Mouse (Mus musculus): ENCODE results near the gene Pcyt2. TPM values are rescaled to one million over a fixed set of nuclear protein-coding genes. Genes with fewer than 3 reads are reported as not detected.
A peak's percentile ranks its signal among the peaks of the same experiment; 100 is the strongest.

Gene Pcyt2
- total and polyA plus RNA-seq, 3 experiments = 51.8 to 111 (median 55.6) TPM

- intact Hi-C loops (cut with DNase I) = loop anchor here (2.0 kb wide), 1 partner anchor 89 kb away; the partner anchor contains the start of genes Cenpx and Lrrc45
- peak; percentile 75 for DNase-seq
- H3K9ac ChIP-seq (ENCODE audit: low read depth, low read length) = peak overlapping the region; percentile 74
- peaks cover 5% of the 10 kb centered on the region; the same call in 1 of the 2 replicates for H3K79me2 ChIP-seq (replicated peaks; ENCODE audit: control insufficient read depth, insufficient read depth, low read length)
- H3K4me1 ChIP-seq (ENCODE audit: control insufficient read depth, insufficient read depth, low read length) = peaks cover 5% of the 10 kb centered on the region
- H3K4me3 ChIP-seq = peak overlapping the region; percentile 70
- 12% methylated on average over 30 of the region's 30 CpGs for WGBS
- TF ChIP-seq CTCF (IDR thresholded peaks at IDR 0.05) = peak; percentile 76
- TF ChIP-seq EP300 (IDR thresholded peaks at IDR 0.05; ENCODE audit: insufficient read depth, low read depth, low read length) = no peak
- no peak for TF ChIP-seq POLR2A (IDR thresholded peaks at IDR 0.05; ENCODE audit: insufficient read depth, low read depth, low read length)
- peak overlapping the region; percentile 78 for H3K27ac ChIP-seq
- no peaks in the 10 kb centered on the region for H3K27me3 ChIP-seq (ENCODE audit: control insufficient read depth, insufficient read depth, low read length)
- no peaks in the 10 kb centered on the region for H3K36me3 ChIP-seq (ENCODE audit: control insufficient read depth, insufficient read depth, low read length)
Observed at GRCm38 (mm10) chr11:120623961-120624679, 6.4 kb upstream of the Pcyt2 start.

GRCm38 (mm10) chr11:120622805-120623204 lies 5.1 kb upstream of the Pcyt2 start:
- intact Hi-C loops (cut with DNase I) = no loop called here
- Histone ChIP-seq H3K27me3 (ENCODE audit: control insufficient read depth, insufficient read depth, low read length) (no peaks in the 10 kb centered on the region), H3K27ac (no peak overlapping the region), H3K9ac (ENCODE audit: low read depth, low read length) (no peak overlapping the region), H3K36me3 (ENCODE audit: control insufficient read depth, insufficient read depth, low read length) (no peaks in the 10 kb centered on the region), H3K4me1 (ENCODE audit: control insufficient read depth, insufficient read depth, low read length) (peaks cover 5% of the 10 kb centered on the region), H3K79me2 (replicated peaks; ENCODE audit: control insufficient read depth, insufficient read depth, low read length) (peaks cover 3% of the 10 kb centered on the region; the same call in 1 of the 2 replicates), H3K4me3 (no peak overlapping the region)
- WGBS = 88% methylated on average over 6 of the region's 6 CpGs
- no peak for TF ChIP-seq EP300 (IDR thresholded peaks at IDR 0.05; ENCODE audit: insufficient read depth, low read depth, low read length)
- TF ChIP-seq POLR2A (IDR thresholded peaks at IDR 0.05; ENCODE audit: insufficient read depth, low read depth, low read length) = no peak
- no peak for TF ChIP-seq CTCF (IDR thresholded peaks at IDR 0.05)
- no peak for DNase-seq

- no peaks in the 10 kb centered on the region for H3K36me3 ChIP-seq (ENCODE audit: control insufficient read depth, insufficient read depth, low read length)
- intact Hi-C loops (cut with DNase I) = no loop called here
- H3K27ac ChIP-seq = no peak overlapping the region
- TF ChIP-seq EP300 (IDR thresholded peaks at IDR 0.05; ENCODE audit: insufficient read depth, low read depth, low read length) (no peak), POLR2A (IDR thresholded peaks at IDR 0.05; ENCODE audit: insufficient read depth, low read depth, low read length) (no peak), CTCF (IDR thresholded peaks at IDR 0.05) (no peak)
- H3K4me3 ChIP-seq = no peak overlapping the region
- no peak overlapping the region for H3K9ac ChIP-seq (ENCODE audit: low read depth, low read length)
- WGBS = 85% methylated on average over 14 of the region's 14 CpGs
- no peak for DNase-seq
- H3K4me1 ChIP-seq (ENCODE audit: control insufficient read depth, insufficient read depth, low read length) = peaks cover 5% of the 10 kb centered on the region
- H3K27me3 ChIP-seq (ENCODE audit: control insufficient read depth, insufficient read depth, low read length) = no peaks in the 10 kb centered on the region
- H3K79me2 ChIP-seq (replicated peaks; ENCODE audit: control insufficient read depth, insufficient read depth, low read length) = no peaks in the 10 kb centered on the region
Observed at GRCm38 (mm10) chr11:120620195-120620594, 2.5 kb upstream of the Pcyt2 start.

GRCm38 (mm10) chr11:120618619-120619535 lies 1.1 kb upstream of the Pcyt2 start:
- Histone ChIP-seq H3K79me2 (replicated peaks; ENCODE audit: control insufficient read depth, insufficient read depth, low read length) (no peaks in the 10 kb centered on the region), H3K27me3 (ENCODE audit: control insufficient read depth, insufficient read depth, low read length) (no peaks in the 10 kb centered on the region), H3K27ac (no peak overlapping the region), H3K4me1 (ENCODE audit: control insufficient read depth, insufficient read depth, low read length) (peaks cover 3% of the 10 kb centered on the region), H3K36me3 (ENCODE audit: control insufficient read depth, insufficient read depth, low read length) (no peaks in the 10 kb centered on the region), H3K4me3 (no peak overlapping the region), H3K9ac (ENCODE audit: low read depth, low read length) (no peak overlapping the region)
- no peak for TF ChIP-seq EP300 (IDR thresholded peaks at IDR 0.05; ENCODE audit: insufficient read depth, low read depth, low read length)
- no peak for TF ChIP-seq POLR2A (IDR thresholded peaks at IDR 0.05; ENCODE audit: insufficient read depth, low read depth, low read length)
- TF ChIP-seq CTCF (IDR thresholded peaks at IDR 0.05) = no peak
- intact Hi-C loops (cut with DNase I) = no loop called here
- WGBS = 94% methylated on average over 25 of the region's 25 CpGs
- DNase-seq = no peak

GRCm38 (mm10) chr11:120616617-120617294 lies 980 bp downstream of the Pcyt2 start:
- TF ChIP-seq CTCF (IDR thresholded peaks at IDR 0.05) (no peak), EP300 (IDR thresholded peaks at IDR 0.05; ENCODE audit: insufficient read depth, low read depth, low read length) (no peak), POLR2A (IDR thresholded peaks at IDR 0.05; ENCODE audit: insufficient read depth, low read depth, low read length) (no peak)
- H3K79me2 ChIP-seq (replicated peaks; ENCODE audit: control insufficient read depth, insufficient read depth, low read length) = no peaks in the 10 kb centered on the region
- intact Hi-C loops (cut with DNase I) = no loop called here
- H3K9ac ChIP-seq (ENCODE audit: low read depth, low read length) = no peak overlapping the region; the same call in 1 of the 2 replicates
- no peak for DNase-seq
- no peaks in the 10 kb centered on the region for H3K27me3 ChIP-seq (ENCODE audit: control insufficient read depth, insufficient read depth, low read length)
- no peaks in the 10 kb centered on the region for H3K36me3 ChIP-seq (ENCODE audit: control insufficient read depth, insufficient read depth, low read length)
- peak overlapping the region; percentile 61 for H3K4me3 ChIP-seq
- 50% methylated on average over 4 of the region's 4 CpGs for WGBS
- peaks cover 3% of the 10 kb centered on the region for H3K4me1 ChIP-seq (ENCODE audit: control insufficient read depth, insufficient read depth, low read length)
- peak overlapping the region; percentile 78; the same call in 1 of the 2 replicates for H3K27ac ChIP-seq

All from heart, adult 2 months (tissue).